Mouse (Mus musculus) neural tube, embryonic 13.5 days (tissue): Measurements from ENCODE around the gene Rmnd5a. TPM values are rescaled to one million over a fixed set of nuclear protein-coding genes. Genes with fewer than 3 reads are reported as not detected.

Experiments used
- ATAC-seq: fragments of 200-750 bp; cut with Nextera tagmentation; 2 replicates; pipeline ENCODE4 v1.8.0; 2017; ENCODE audit warnings: low read depth, mild to moderate bottlenecking, moderate TSS enrichment, moderate library complexity
- H3K27ac ChIP-seq: fragments of 300-500 bp; sonication (generic); replicated peaks from 2 replicates; pipeline ENCODE4 v1.5.1; 2015; ENCODE audit warnings: moderate library complexity, mild to moderate bottlenecking, inconsistent platforms
- H3K27me3 ChIP-seq: fragments of 300-500 bp; sonication (generic); 2 replicates; pipeline ENCODE4 v1.6.1; 2015; ENCODE audit warnings: mild to moderate bottlenecking, inconsistent platforms
- H3K36me3 ChIP-seq: fragments of 300-500 bp; sonication (generic); 2 replicates; pipeline ENCODE4 v1.6.1; 2015; ENCODE audit warnings: mild to moderate bottlenecking, inconsistent platforms
- H3K4me1 ChIP-seq: fragments of 300-500 bp; sonication (generic); replicated peaks from 2 replicates; pipeline ENCODE4 v1.6.1; 2015; ENCODE audit warnings: inconsistent platforms
- H3K4me2 ChIP-seq: fragments of 300-500 bp; sonication (generic); 2 replicates; pipeline ENCODE4 v1.6.1; 2015; ENCODE audit warnings: inconsistent platforms, mild to moderate bottlenecking, moderate library complexity
- H3K4me3 ChIP-seq: fragments of 300-500 bp; sonication (generic); 2 replicates; pipeline ENCODE4 v1.5.1; 2015; ENCODE audit warnings: mild to moderate bottlenecking, inconsistent platforms
- H3K9ac ChIP-seq: fragments of 300-500 bp; sonication (generic); 2 replicates; pipeline ENCODE4 v1.6.1; 2015; ENCODE audit warnings: moderate library complexity, mild to moderate bottlenecking, inconsistent platforms
- H3K9me3 ChIP-seq: fragments of 300-500 bp; sonication (generic); 2 replicates; pipeline ENCODE4 v1.6.1; 2016; ENCODE audit warnings: inconsistent platforms
- WGBS: fragments of 180-500 bp; shearing (Covaris S2); methylation state at CpG from one replicate; pipeline ENCODE4 v1.1.7; 2015; 5-methylcytosine and 5-hydroxymethylcytosine counted together
- polyA plus RNA-seq: library from polyadenylated mRNA; unstranded; fragments of >200 nt; fragmentation: Nextera tagmentation; extraction: Ambion mirVana; gene quantifications from 2 replicates; pipeline ENCODE4 v1.2.1, GENCODE M21; 2015

Gene Rmnd5a
- polyA plus RNA-seq, 1 experiment from 2014 or later = 9.4 TPM

- Histone ChIP-seq H3K27me3 (no peaks in the 10 kb centered on the region), H3K36me3 (no peaks in the 10 kb centered on the region), H3K4me3 (no peak overlapping the region), H3K27ac (no peak overlapping the region), H3K9me3 (no peaks in the 10 kb centered on the region), H3K4me2 (no peak overlapping the region), H3K9ac (no peak overlapping the region), H3K4me1 (no peaks in the 10 kb centered on the region)
- 63% methylated on average over 5 of the region's 5 CpGs for WGBS
- ATAC-seq = no peak
These were observed 79.7 kb downstream of the Rmnd5a start for GRCm38 (mm10) chr6:71360751-71361150.

DNA sequence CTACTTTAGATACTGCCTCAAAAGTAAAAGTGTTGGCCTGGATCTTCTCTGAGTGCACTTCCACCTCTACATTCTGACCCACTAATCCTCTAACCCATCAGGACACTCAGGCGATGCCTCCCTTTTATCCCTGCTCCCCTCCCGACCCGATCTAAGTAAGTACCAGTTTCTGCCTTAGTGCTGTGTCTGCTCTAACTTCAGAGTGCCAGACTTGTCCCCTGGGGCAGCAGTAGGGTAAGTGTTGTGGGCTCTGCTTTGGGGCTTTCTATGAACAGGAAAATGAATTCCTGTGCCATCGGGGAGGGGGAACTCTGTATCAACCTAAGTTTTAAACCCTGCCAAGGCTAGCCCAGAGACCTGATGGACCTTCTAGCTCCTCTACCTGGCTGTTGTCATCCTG lies 80.2 kb downstream of the Rmnd5a start:
- H3K36me3 ChIP-seq = no peaks in the 10 kb centered on the region
- 86% methylated on average over 4 of the region's 4 CpGs for WGBS
- H3K4me1 ChIP-seq = no peaks in the 10 kb centered on the region
- H3K9ac ChIP-seq = no peak overlapping the region
- H3K9me3 ChIP-seq = no peaks in the 10 kb centered on the region
- no peak for ATAC-seq
- H3K4me3 ChIP-seq = no peak overlapping the region
- H3K27me3 ChIP-seq = no peaks in the 10 kb centered on the region
- H3K27ac ChIP-seq = no peak overlapping the region
- H3K4me2 ChIP-seq = no peak overlapping the region

DNA sequence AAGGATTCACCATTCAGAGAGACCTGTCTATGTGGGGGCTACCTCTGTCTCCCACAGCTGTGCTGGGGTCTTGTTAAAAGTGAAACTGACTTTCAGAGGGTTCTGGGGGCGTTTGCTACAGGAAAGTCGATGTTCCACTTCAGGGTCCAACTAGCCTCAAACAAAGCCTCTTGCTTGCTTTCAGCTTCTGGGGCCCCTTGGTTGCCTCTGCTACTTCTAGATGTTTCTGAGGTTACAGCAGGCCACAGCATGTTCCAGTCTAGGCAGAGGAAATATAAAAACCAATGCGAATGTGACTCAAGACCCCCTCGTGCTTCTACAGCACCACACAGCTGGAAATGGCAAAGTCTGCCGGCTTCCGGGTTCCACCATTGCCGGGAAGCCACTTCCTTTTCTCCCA lies 82.9 kb downstream of the Rmnd5a start:
- no peaks in the 10 kb centered on the region for H3K36me3 ChIP-seq
- H3K4me1 ChIP-seq = no peaks in the 10 kb centered on the region
- no peak overlapping the region for H3K27ac ChIP-seq
- H3K9ac ChIP-seq = no peak overlapping the region
- H3K27me3 ChIP-seq = no peaks in the 10 kb centered on the region
- no peaks in the 10 kb centered on the region for H3K9me3 ChIP-seq
- WGBS = 85% methylated on average over 7 of the region's 7 CpGs
- no peak overlapping the region for H3K4me2 ChIP-seq
- no peak for ATAC-seq
- H3K4me3 ChIP-seq = no peak overlapping the region

GRCm38 (mm10) chr6:71353722-71354121 lies 86.7 kb downstream of the Rmnd5a start:
- no peak for ATAC-seq
- Histone ChIP-seq H3K4me3 (no peak overlapping the region), H3K4me1 (no peaks in the 10 kb centered on the region), H3K9me3 (no peaks in the 10 kb centered on the region), H3K36me3 (no peaks in the 10 kb centered on the region), H3K27me3 (no peaks in the 10 kb centered on the region), H3K9ac (no peak overlapping the region), H3K27ac (no peak overlapping the region), H3K4me2 (no peak overlapping the region)
- 86% methylated on average over 2 of the region's 2 CpGs for WGBS

DNA sequence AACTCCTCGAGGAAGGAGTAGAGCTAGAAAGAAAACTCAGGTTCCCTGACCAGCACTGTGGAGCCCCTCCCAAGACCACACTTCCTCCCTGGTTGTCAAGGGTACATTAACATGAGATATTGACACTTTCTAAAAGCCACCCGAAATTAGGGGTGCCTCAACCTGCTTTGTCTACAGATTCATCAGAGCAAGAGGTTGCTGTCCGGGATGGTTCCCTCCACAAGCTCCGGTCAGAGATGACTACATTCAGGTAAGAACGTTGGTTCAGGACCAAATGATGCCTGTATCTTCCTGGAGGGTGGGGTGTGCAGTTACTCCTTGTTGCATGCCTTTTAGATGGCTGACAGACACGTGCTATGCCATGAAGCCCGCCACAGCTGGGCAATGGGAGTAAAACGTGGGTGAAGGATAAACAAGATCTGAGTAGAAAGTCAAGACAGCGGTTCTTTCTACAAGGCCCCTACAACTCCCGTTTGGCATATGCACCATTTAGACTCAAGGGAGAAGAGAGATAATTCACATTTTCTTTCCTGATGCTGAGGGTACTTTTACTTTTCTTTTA lies 87.5 kb downstream of the Rmnd5a start:
- no peak overlapping the region for H3K9ac ChIP-seq
- WGBS = 85% methylated on average over 10 of the region's 10 CpGs
- H3K4me3 ChIP-seq = no peak overlapping the region
- H3K9me3 ChIP-seq = no peaks in the 10 kb centered on the region; the same call in 1 of the 2 replicates
- H3K4me1 ChIP-seq = no peaks in the 10 kb centered on the region
- H3K4me2 ChIP-seq = no peak overlapping the region
- no peak for ATAC-seq
- H3K36me3 ChIP-seq = no peaks in the 10 kb centered on the region
- no peak overlapping the region for H3K27ac ChIP-seq
- no peaks in the 10 kb centered on the region for H3K27me3 ChIP-seq

DNA sequence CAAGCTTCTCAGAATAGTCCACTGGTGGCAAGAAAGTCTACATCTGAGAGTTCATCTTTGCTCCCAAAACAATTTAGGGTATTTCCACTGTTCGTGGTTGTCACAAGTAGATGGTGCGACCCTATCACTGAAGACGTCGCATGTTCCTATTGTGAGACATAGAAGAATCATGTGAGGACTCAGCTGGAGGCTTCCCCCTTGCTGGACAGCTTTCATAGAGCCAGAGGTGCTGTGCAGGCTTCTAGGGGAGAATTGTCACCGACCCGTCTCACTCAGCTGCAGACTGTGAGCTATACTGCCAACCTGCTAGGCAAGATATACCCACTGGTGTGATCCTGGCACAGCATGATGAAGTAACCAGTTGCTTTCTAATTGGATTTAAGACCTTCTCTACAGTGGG lies 88.2 kb downstream of the Rmnd5a start:
- no peak overlapping the region for H3K27ac ChIP-seq
- H3K4me2 ChIP-seq = no peak overlapping the region
- no peak overlapping the region for H3K4me3 ChIP-seq
- H3K36me3 ChIP-seq = no peaks in the 10 kb centered on the region
- H3K4me1 ChIP-seq = no peaks in the 10 kb centered on the region
- no peak for ATAC-seq
- no peaks in the 10 kb centered on the region for H3K27me3 ChIP-seq
- H3K9ac ChIP-seq = no peak overlapping the region
- H3K9me3 ChIP-seq = no peaks in the 10 kb centered on the region; the same call in 1 of the 2 replicates
- 92% methylated on average over 6 of the region's 6 CpGs for WGBS

- H3K9ac ChIP-seq = no peak overlapping the region
- H3K4me2 ChIP-seq = no peak overlapping the region
- H3K27ac ChIP-seq = no peak overlapping the region
- no peaks in the 10 kb centered on the region for H3K36me3 ChIP-seq
- no peaks in the 10 kb centered on the region for H3K4me1 ChIP-seq
- H3K27me3 ChIP-seq = no peaks in the 10 kb centered on the region
- H3K9me3 ChIP-seq = no peaks in the 10 kb centered on the region; the same call in 1 of the 2 replicates
- ATAC-seq = no peak
- H3K4me3 ChIP-seq = no peak overlapping the region
- WGBS = 94% methylated on average over 3 of the region's 3 CpGs
These were observed 89.2 kb downstream of the Rmnd5a start for GRCm38 (mm10) chr6:71351201-71351600.

DNA sequence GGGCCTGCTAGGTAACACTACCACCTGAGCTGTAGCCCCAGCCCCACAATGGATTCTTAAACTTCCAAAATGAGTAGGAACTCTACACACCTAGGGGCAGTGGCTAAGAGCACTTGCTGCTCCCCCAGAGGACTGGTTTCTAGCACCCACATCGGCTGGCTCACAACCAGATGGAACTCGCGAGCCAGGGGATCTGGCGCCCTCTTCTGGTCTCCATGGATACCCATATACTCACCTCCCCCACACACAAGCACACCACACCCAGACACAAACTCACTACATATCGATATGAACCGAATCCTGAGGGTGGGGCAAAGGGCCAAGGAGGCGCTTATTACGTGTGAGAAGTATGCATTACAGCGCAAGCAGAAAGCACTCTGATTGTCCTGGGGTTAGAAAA lies 92.4 kb downstream of the Rmnd5a start:
- Histone ChIP-seq H3K9me3 (no peaks in the 10 kb centered on the region; the same call in 1 of the 2 replicates), H3K27me3 (no peaks in the 10 kb centered on the region), H3K27ac (no peak overlapping the region), H3K4me2 (no peak overlapping the region), H3K4me3 (no peak overlapping the region), H3K4me1 (no peaks in the 10 kb centered on the region), H3K36me3 (no peaks in the 10 kb centered on the region), H3K9ac (no peak overlapping the region)
- no peak for ATAC-seq
- WGBS = 93% methylated on average over 9 of the region's 9 CpGs

GRCm38 (mm10) chr6:71341179-71341578 lies 99.3 kb downstream of the Rmnd5a start:
- Histone ChIP-seq H3K27ac (no peak overlapping the region), H3K4me1 (no peaks in the 10 kb centered on the region), H3K9ac (no peak overlapping the region), H3K4me2 (no peak overlapping the region), H3K9me3 (no peaks in the 10 kb centered on the region), H3K4me3 (no peak overlapping the region), H3K36me3 (no peaks in the 10 kb centered on the region), H3K27me3 (no peaks in the 10 kb centered on the region)
- 92% methylated on average over 9 of the region's 9 CpGs for WGBS
- ATAC-seq = no peak

DNA sequence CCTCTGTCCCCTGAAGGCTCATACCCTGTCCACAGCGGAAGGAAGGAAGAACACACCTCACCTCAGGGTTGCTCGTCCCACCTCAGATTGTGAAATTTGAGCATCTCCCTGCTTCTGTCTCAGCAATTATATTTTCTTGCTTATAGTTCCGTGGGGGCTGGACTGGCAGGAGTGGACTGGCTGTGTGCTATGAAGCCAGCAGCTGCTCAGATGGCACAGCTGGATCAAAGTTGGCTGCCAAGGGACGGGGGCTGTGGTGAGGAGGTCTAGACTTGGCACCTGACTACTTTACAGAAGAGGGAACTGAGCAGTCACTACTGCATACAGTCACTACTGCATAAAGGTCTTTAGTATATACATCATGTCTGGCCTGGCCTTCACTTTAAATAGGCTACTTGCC lies 101.1 kb downstream of the Rmnd5a start:
- Histone ChIP-seq H3K4me1 (no peaks in the 10 kb centered on the region), H3K36me3 (no peaks in the 10 kb centered on the region)
- ATAC-seq = no peak

GRCm38 (mm10) chr6:71338941-71339340 lies 101.5 kb downstream of the Rmnd5a start:
- H3K9ac ChIP-seq = no peak overlapping the region
- no peak overlapping the region for H3K27ac ChIP-seq
- no peak for ATAC-seq
- no peaks in the 10 kb centered on the region for H3K9me3 ChIP-seq
- WGBS = 82% methylated on average over 3 of the region's 3 CpGs
- H3K4me2 ChIP-seq = no peak overlapping the region
- H3K36me3 ChIP-seq = no peaks in the 10 kb centered on the region
- no peaks in the 10 kb centered on the region for H3K4me1 ChIP-seq
- H3K27me3 ChIP-seq = no peaks in the 10 kb centered on the region
- no peak overlapping the region for H3K4me3 ChIP-seq

More for the DNA sequence above, 101.1 kb downstream of the Rmnd5a start:
- Histone ChIP-seq H3K9me3 (no peaks in the 10 kb centered on the region), H3K27ac (no peak overlapping the region), H3K4me2 (no peak overlapping the region), H3K9ac (no peak overlapping the region), H3K27me3 (no peaks in the 10 kb centered on the region), H3K4me3 (no peak overlapping the region)
- WGBS = 85% methylated on average over 4 of the region's 4 CpGs
